Mouse (Mus musculus) myocyte (in vitro differentiated cells): ENCODE measurements around the gene Pou3f1.

Experiments
- MAX ChIP-seq: IDR thresholded peaks from one replicate; pipeline ENCODE4 v1.6.1; 2011; ENCODE audit warnings: low read depth, mild to moderate bottlenecking, control low read depth
- POLR2A ChIP-seq: IDR thresholded peaks from one replicate; pipeline ENCODE4 v1.6.1; 2011; ENCODE audit warnings: low read depth, mild to moderate bottlenecking, control low read depth, moderate library complexity; ENCODE audit not compliant: insufficient read length

DNA sequence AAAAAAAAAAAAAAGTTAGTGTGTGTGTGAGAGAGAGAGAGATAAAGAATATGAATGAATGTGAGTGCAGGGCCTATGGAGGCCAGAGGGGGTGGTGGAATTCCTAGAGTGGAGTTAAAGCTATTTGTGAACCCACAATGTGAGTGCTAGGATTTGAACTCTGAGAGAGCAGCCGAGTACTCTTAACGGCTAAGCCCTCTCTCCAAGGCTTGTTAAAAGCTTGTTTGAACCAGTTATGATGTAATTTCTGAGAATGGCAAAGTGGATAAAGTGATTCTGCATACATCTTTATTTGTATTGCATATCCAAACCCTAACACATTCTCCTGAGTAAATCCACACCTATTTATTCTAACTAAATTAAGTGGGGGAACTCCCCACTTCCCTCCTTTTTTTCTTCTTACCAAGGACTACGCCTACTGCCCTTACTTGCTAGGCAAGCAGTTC is 35.8 kb downstream of the Pou3f1 start:
- TF ChIP-seq MAX (no peak), POLR2A (no peak)
